Mouse (Mus musculus) embryonic fibroblast, embryonic 13.5 days (primary cell): ENCODE data around the gene Usp20. TPM values are rescaled to one million over a fixed set of nuclear protein-coding genes. Genes with fewer than 3 reads are reported as not detected.

Source experiments
- H3K27ac ChIP-seq: 2 replicates; pipeline ENCODE4 v1.5.1; 2012; ENCODE audit warnings: low read length, control low read depth, inconsistent platforms; ENCODE audit not compliant: insufficient read depth
- H3K4me1 ChIP-seq: 2 replicates; pipeline ENCODE4 v1.6.1; 2011; ENCODE audit warnings: low read length; ENCODE audit not compliant: control insufficient read depth, insufficient read depth
- H3K4me3 ChIP-seq: 2 replicates; pipeline ENCODE4 v1.5.1; 2011; ENCODE audit warnings: mild to moderate bottlenecking, control low read depth, low read length; ENCODE audit not compliant: insufficient read depth
- CTCF ChIP-seq: IDR thresholded peaks from 2 replicates; pipeline ENCODE4 v1.5.1; 2011; ENCODE audit warnings: mild to moderate bottlenecking, control low read depth, low read length, moderate library complexity, borderline replicate concordance; ENCODE audit not compliant: insufficient read depth
- POLR2A ChIP-seq: IDR thresholded peaks from 2 replicates; pipeline ENCODE4 v1.6.1; 2011; ENCODE audit warnings: low read depth, mild to moderate bottlenecking, control low read depth, low read length, moderate library complexity
- polyA plus RNA-seq: library from polyadenylated mRNA; stranded (reverse); fragments of >200 nt; gene quantifications from 2 replicates; pipeline ENCODE4 v1.2.4, GENCODE M21; 2011; ENCODE audit warnings: low read depth; ENCODE audit not compliant: missing spikeins, insufficient read length

Gene Usp20
- polyA plus RNA-seq, 1 experiment = 9.9 TPM

- no peak for TF ChIP-seq CTCF
- TF ChIP-seq POLR2A = no peak
- H3K4me3 ChIP-seq = no peak overlapping the region
- peak overlapping the region; percentile 92 for H3K27ac ChIP-seq
- H3K4me1 ChIP-seq = peaks cover 22% of the 10 kb centered on the region
Observed at GRCm38 (mm10) chr2:31067059-31067595, 85.0 kb downstream of the Usp20 start.

- Histone ChIP-seq H3K27ac (peak overlapping the region; percentile 92), H3K4me3 (no peak overlapping the region), H3K4me1 (peaks cover 21% of the 10 kb centered on the region)
- TF ChIP-seq CTCF = no peak
- no peak for TF ChIP-seq POLR2A
Observed at GRCm38 (mm10) chr2:31067696-31068245, 85.7 kb downstream of the Usp20 start.

- no peak overlapping the region for H3K4me3 ChIP-seq
- no peak for TF ChIP-seq POLR2A
- H3K27ac ChIP-seq = peak overlapping the region; percentile 92
- H3K4me1 ChIP-seq = peaks cover 19% of the 10 kb centered on the region
Observed at GRCm38 (mm10) chr2:31068246-31069113, 86.4 kb downstream of the Usp20 start.

GRCm38 (mm10) chr2:31069114-31069445 is 87.0 kb downstream of the Usp20 start:
- TF ChIP-seq POLR2A = no peak
- no peak for TF ChIP-seq CTCF
- Histone ChIP-seq H3K27ac (peak overlapping the region; percentile 92), H3K4me3 (no peak overlapping the region), H3K4me1 (peaks cover 19% of the 10 kb centered on the region)

- Histone ChIP-seq H3K4me3 (no peak overlapping the region), H3K27ac (peak overlapping the region; percentile 92), H3K4me1 (peaks cover 19% of the 10 kb centered on the region)
- no peak for TF ChIP-seq POLR2A
- TF ChIP-seq CTCF = no peak
Observed at GRCm38 (mm10) chr2:31069506-31069905, 87.4 kb downstream of the Usp20 start.

Other genes with a start within 250 kb of the Usp20 start
- gene 1700001O22Rik, start 178.6 kb upstream of the Usp20 start, polyA plus RNA-seq = not detected in 2 replicates
- gene Ntmt1, start 174.5 kb upstream of the Usp20 start, polyA plus RNA-seq = 25.6 and 30.3 TPM in 2 replicates
- 20.2 and 26.0 TPM in 2 replicates for gene Asb6, start 151.9 kb upstream of the Usp20 start, polyA plus RNA-seq
- 130 and 154 TPM in 2 replicates for gene Prrx2, start 147.3 kb upstream of the Usp20 start, polyA plus RNA-seq
- gene Ptges, start 52.4 kb upstream of the Usp20 start, polyA plus RNA-seq = 37.2 and 41.3 TPM in 2 replicates
- gene Tor1b, start 29.3 kb upstream of the Usp20 start, polyA plus RNA-seq = 43.9 and 47.1 TPM in 2 replicates
- gene Tor1a, start 14.3 kb upstream of the Usp20 start, polyA plus RNA-seq = 31.5 and 38.9 TPM in 2 replicates
- 31.6 and 33.6 TPM in 2 replicates for gene BC005624, start 78 bp upstream of the Usp20 start, polyA plus RNA-seq
- 69.8 and 75.6 TPM in 2 replicates for gene Fnbp1, start 159.7 kb downstream of the Usp20 start, polyA plus RNA-seq
- gene Gpr107, start 170.0 kb downstream of the Usp20 start, polyA plus RNA-seq = 81.1 and 92.5 TPM in 2 replicates